Mouse (Mus musculus): ENCODE data around the gene Ech1. TPM values are rescaled to one million over a fixed set of nuclear protein-coding genes. Genes with fewer than 3 reads are reported as not detected.

The Ech1 gene
- 1,000 to 10,000 TPM; 1,832 to 1,909 TPM for total RNA-seq (2021)

DNA sequence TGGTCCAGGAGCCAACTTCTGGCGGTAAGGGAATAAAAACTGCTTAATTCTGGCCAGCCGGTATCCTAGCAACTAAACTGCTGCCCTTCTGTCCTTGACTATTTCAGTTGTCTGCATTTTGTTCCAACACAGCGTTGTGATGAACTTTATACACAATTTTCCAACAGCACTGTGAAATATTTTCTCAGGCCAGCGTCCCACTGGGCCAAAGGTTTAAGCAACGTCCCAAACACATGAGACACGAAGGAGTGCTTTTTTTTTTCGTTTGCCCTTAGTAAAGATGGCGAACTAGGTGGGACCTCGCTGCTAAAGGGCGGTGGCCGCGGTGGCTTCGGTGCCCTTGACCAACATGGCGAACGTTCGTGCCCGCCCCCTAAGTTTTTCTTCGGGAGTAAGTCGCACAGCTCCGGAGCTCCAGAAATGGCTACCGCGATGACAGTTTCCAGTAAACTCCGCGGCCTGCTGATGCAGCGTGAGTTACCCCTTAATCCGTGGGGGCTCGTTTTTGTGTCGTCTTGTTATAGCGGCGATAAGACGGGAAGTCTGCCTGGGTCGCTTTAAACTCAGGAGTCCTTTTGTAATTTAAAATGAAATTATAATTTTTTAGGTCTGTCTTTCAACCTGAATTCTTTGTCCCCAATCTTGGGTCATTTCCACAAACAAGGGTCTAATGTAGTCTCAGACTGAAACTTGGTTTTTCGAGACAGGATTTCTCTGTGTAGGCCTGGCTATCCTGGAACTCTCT is at the start of gene Ech1:
Ech1 (plus strand) TSS at position 277 of the 745 bp plus-strand sequence.
- intact Hi-C loops (cut with DNase I) = loop anchor here (2.0 kb wide), 1 partner anchor 16 kb away; the partner anchor contains the start of gene Hnrnpl
- DNase-seq = peak; percentile 91

DNA sequence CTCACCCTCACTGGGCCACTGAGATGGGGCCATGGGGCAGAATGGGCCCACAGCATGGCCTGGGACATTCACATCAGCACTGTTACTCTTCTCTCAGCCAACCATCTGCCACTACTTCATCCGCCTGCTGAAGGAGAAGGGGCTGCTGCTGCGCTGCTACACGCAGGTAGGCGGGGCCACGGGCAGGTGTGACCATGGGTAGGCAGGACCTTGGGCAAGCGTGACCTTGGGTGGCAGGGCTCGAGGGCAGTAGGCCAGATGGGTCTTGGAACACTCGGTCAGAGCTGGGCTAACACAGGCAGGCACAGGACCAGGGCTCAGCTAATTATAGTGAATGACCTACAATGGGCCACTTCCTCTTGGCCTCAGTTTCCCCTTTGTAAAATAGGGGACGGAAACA is 46.2 kb upstream of the Ech1 start:
- DNase-seq = no peak
- intact Hi-C loops (cut with DNase I) = no loop called here

DNA sequence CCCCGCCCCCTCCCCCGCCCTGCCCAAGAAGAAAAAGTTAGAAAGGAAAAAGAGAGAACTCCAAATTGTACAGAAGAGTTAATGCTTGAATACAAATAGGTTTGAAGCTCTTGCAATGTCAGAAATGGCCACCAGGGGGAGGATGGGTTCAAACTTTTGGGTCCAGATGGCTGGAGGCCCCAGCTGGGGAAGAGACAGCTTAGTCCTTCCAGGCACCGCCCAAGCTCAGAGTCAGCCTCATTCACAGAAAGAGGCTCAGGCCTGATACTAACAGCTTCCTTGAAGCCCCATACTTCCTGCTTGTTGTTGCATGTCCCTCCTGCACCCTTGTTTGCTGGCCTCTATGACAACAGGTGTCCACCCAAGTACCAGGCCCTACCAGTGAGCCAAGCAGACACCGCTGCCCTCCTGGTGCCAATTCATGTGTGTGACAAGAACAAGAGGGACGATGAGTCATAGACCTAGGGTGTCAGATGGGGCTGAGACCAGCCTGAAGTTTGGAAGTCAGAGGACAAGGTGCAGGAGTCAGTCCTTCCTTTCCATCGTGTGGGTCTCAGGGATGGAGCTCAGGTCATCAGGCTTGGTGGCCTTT is 44.9 kb upstream of the Ech1 start:
- peak; percentile 88 to 94 for DNase-seq
- intact Hi-C loops (cut with DNase I) = loop anchor here (1.0 to 5.0 kb wide), 3 partner anchors 87 to 258 kb away; no protein-coding TSS in a partner anchor

DNA sequence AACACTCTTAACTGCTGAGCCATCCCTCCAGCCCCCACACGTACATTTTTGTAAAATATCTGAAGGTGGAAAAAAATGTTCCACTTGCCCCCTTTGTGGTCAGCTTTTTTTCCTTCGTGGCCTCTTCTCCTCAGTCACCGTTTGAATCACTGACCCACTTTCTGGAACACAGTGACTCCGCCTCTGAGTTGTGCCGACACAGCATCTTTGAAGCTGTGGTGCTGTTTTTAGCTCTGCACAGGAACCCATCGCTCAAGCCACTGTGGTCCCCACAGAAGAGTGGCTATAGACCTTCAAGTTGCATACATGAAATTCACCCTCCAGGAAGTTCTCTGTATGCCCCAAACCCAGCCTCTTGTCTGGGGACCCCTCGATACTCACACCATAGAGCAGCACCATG is 44.2 kb upstream of the Ech1 start:
- intact Hi-C loops (cut with DNase I) = loop anchor here (1.0 to 5.0 kb wide), 3 partner anchors 86 to 257 kb away; no protein-coding TSS in a partner anchor
- DNase-seq = peak in 1 of 2 experiments; percentile 22

DNA sequence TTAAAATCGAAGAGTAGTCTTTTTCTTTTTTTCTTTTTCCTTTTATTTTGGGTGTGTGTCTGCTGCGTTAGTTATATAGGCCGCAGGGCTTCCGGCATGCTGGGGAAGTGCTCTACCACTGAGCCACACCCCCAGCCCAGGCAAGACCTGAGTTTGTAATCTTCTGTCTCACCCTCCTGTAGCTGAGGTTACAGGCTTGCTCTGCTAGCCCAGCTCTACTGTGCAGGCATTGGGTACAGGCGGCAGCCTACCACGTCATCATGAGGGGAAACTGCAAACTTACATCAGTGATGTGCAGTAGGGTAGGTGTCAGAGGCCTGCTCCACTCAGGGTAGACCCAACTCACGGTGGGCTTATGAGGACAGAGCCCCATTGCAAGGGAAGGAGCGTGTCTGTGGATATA is 43.8 kb upstream of the Ech1 start:
- intact Hi-C loops (cut with DNase I) = loop anchor here (5.0 kb wide), 1 partner anchor 191 kb away; no protein-coding TSS in a partner anchor

DNA sequence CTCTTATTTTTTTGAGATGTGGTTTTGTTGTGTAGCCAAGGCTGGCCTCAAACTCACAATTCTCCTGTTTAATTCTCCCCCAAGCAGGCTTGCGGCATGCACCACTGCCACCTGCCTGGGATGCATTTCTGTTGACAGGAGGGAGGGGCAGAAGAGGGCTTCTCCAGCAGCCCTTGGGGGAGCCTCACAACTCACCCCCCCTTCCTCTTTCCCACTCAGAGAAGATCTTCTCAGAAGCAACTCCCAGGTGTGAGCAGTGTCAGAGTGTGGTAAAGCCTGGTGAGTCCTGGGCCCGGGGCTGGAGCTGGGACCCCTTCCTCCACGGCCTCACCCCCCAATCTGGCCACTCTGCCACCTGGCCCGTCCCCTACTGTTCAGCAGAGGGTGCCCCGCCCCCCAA is 39.9 kb upstream of the Ech1 start:
- no peak for DNase-seq
- intact Hi-C loops (cut with DNase I) = no loop called here

More for the DNA sequence above, 43.8 kb upstream of the Ech1 start:
- no peak for DNase-seq

DNA sequence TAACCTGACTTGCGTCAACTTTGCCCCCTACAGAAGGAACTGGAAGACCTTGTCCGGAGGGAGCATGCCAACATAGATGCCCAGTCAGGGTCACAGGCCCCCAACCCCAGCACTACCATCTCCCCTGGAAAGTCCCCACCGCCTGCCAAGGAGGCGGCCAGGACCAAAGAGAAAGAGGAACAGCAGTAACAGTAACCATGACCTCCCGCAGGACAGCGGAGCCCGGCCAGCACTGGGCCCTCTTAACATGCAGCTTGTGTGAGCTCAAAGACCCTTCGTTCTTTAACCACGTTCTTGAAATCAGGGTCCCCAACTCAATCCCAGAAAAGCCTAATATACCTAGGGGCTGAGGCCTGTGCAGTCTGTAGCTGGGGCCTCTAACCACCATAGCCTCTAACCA is 37.1 kb upstream of the Ech1 start:
- DNase-seq = no peak
- intact Hi-C loops (cut with DNase I) = no loop called here

DNA sequence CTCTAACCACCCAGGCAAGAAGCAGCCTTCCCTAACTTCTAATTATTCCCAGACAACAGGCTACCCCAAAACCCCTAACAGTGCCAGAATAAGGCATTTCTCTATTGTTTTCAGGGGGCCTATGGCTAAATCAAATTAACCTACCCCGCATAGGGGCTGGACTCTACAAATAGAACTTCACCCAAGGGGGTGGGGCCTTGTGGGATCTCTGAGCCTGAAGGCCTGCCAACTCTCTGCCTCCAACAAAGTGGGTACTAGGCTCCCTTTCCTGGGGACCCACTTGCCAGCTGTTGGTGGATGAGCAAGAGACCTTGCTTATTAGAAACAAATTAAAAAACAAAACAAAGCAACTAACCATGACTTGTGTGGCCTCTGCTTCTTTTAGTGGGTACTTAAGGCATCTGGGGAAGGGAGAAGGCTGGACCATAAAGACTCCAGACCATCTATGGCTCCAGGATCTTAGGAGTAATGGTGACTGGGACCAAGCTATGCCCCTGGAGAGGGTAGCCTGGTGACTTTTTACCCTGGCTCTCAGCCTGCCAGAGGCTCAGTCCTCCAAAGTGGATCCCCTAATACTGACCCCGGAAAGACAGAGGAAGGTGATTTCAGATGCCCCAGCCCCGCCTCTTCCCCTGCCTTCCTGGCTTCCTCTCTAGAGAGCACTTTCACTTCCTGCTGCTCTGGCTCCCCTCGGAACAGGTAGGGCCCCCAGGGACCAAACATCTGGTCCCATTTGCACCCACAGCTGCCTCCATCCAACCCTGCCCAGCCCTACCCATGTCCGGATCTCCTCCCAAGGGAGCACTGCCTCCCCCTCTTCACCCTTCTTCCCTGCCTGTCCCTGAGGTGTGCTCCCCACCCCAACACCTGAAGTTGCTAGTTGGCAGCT is 36.5 kb upstream of the Ech1 start, which contains the start of gene Rinl:
Rinl (plus strand) TSS at position 663 of the 889 bp plus-strand sequence.
- intact Hi-C loops (cut with DNase I) = no loop called here
- no peak for DNase-seq

DNA sequence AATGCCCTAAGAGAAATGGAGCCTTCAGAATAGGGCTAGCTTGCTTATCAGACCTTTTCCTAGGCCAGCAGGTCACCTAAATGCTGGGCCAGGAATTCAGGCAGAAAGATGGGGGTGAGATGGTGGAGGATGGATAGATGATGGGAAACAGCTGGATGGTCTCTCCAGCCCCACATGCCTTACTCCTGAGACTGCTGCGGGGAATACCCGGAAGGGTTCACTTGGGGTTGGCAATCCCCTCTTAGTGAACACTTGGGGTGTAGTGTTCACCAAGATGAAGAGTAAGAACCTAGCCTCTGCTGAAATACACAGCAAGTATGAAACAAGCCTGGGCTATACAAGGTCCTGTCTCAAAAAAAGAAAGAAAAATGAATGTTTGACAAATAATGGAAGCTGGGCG is 35.8 kb upstream of the Ech1 start:
- intact Hi-C loops (cut with DNase I) = no loop called here
- no peak for DNase-seq

DNA sequence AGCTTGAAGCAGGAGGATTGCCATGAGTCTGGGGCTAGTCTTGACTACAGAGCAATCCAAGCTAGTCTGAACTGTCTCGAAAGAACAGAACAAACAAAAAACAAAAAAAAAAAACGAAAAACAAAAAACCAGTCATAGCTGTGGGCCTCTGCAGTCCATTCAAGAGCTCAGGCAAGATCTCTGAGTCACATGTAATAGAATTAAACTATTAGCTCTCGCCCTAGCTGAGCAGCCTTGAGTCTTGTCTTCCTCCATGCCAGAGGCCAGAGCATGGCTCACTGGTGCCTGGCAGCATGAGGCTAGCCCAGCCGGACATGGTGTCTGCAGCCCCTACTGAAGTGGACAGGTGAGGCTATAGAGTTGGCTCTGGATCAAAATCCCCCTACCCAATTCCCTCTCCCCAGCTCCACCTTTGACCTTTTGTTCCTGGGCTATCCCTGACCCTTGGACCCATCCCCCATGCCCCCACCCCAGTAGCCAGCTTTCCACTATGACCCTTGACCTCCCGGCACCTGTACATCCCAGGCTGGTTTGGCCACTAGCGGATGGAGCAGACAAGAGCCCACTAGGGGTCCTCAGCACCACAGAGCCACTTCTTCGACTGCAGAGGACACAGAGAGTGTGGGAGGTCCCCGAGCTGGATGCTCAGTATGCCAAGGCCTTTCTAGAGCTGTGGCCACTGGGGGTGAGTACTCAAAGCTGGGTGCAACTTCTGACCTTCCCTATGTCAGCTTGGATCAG is 34.8 kb upstream of the Ech1 start:
- intact Hi-C loops (cut with DNase I) = loop anchor here (10.0 kb wide), 1 partner anchor 445 kb away; the partner anchor contains the start of genes Kcnk6 and Yif1b
- DNase-seq = no peak

DNA sequence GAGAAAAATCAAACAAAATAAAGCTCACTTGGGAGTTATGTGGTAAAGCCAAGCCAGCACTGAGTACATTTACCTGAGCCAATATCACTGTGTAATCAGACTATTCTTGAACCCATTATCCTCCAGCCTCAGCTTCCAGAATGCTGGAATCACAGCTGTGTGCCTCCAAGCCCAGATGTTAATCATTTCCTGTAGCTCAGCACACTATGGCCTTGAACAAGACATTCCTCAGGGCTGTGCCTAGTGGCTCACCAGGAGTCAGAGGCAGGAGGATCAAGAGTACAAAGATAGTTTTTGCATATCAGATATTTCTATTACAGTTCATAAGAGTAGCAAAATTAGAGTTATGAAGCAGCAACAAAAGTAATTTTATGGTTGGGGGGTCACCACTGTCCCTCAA is 33.3 kb upstream of the Ech1 start:
- no peak for DNase-seq
- intact Hi-C loops (cut with DNase I) = loop anchor here (10.0 kb wide), 1 partner anchor 443 kb away; the partner anchor contains the start of genes Kcnk6 and Yif1b

DNA sequence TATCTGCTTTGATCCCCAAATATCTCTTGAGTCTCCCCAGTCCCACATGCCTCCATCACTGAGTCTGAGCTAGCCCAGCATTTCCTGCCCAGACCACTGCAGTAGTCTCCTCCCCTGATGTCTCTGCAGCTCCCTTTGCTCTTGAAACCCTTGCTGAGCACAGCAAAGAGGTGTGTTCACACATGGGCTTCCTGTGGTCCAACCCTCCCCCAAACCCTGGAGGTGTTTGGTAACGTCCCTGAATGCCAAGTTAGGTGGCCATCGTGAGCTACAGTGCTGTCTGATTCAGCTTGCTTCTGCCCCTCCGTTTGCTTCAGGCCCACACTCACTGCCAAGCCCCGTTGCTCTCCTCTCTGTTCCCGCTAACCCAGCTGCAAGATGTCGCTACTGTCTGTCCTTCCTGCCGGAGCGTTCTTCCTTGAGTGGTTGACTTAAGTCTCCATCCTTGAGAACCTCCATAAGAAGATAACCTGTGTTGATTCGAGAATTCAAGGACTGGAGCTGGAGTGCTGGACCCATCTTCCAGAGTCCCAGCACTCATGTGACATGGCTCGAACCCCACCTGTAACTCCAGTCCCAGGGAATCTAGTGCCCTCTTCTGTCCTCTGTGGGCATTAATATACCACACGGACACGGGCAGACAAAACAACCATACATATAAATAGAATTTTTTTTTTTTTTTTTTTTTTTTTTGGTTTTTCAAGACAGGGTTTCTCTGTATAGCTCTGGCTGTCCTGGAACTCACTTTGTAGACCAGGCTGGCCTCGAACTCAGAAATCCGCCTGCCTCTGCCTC is 32.4 kb upstream of the Ech1 start:
- no peak for DNase-seq
- intact Hi-C loops (cut with DNase I) = loop anchor here (10.0 kb wide), 1 partner anchor 442 kb away; the partner anchor contains the start of genes Kcnk6 and Yif1b

DNA sequence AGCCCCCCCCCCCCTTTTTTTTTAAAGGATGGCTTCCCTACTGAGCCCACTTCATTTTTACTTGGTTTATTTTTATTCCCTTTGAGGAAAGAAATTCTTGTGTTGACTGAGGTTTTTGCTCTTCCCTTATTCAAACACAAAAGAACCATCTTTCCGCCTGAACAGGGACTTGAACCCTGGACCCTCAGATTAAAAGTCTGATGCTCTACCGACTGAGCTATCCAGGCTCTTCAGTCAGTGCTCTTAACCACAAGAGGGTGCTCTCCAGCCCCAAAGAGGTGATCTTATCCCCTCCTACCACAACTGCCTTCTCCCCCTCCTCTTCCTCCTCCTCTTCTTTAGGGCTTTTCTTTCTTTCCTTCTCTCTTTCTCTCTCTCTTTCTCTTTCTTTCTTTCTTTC is 31.2 kb upstream of the Ech1 start:
- DNase-seq = peak in 1 of 2 experiments; percentile 27

DNA sequence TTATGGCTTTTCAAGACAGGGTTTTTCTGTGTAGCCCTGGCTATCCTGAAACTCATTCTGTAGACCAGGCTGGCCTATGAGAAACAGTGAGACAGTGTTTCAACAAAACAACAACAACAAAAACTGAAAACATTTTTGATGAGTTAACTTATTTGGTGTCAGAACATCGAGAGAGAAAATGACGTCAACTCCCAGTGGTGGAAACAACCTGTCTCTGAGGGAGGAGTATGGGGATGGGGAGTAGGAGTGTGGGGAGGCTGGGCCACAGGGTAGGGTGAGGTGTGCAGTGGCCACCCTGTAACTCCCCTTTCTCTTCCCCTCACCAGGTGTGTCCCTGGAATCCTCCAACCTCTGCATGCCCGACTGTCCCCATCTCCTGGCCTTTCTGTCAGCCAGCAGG is 30.5 kb upstream of the Ech1 start:
- intact Hi-C loops (cut with DNase I) = loop anchor here (10.0 kb wide), 1 partner anchor 440 kb away; the partner anchor contains the start of genes Kcnk6 and Yif1b
- DNase-seq = no peak

More for the DNA sequence above, 31.2 kb upstream of the Ech1 start:
- intact Hi-C loops (cut with DNase I) = loop anchor here (10.0 kb wide), 1 partner anchor 441 kb away; the partner anchor contains the start of genes Kcnk6 and Yif1b

DNA sequence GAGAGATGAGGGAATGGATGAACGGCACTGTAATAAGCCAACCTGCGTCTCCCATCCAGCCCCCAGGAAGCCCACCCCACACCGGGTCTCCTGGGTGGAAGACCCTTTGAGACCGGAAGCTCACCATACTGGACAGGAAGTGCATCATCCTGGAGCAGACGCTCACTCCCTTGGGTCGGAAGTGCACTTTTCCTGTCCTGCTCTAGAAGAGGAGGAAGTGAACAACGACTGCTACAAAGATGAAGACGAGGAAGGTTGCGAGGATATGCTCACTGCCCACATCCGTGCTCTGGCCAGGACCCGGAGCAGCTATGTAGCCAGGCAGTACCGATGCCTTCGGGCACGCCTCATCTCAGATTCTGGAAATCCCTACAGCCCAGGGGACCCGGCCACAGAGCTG is 29.2 kb upstream of the Ech1 start:
- intact Hi-C loops (cut with DNase I) = loop anchor here (1.0 to 10.0 kb wide), 4 partner anchors 27 to 439 kb away; partner anchors contain the start of genes Actn4, Kcnk6 and Yif1b

DNA sequence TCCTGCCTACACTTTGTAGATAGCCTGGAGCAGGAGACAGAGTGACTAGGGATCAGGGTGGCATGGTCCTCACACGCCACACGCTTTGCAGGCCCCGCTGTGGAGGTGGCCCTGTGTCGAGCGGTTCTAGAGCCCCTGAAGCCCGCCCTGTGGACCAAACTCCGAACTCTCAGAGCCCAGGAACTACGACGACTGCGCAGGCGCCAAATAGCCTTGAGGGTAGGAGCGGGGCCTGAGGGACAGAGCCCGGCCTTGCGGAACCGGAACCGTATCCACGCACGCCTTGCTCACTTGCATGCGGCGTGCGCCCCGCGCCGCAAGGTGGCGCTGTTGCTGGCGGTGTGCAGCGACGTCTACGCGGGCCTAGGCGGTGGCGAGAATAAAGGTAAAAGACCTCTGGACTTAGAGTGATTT is 28.4 kb upstream of the Ech1 start:
- DNase-seq = peak; percentile 88 to 90
- intact Hi-C loops (cut with DNase I) = loop anchor here (1.0 to 10.0 kb wide), 4 partner anchors 26 to 438 kb away; partner anchors contain the start of genes Actn4, Kcnk6 and Yif1b

More for the DNA sequence above, 29.2 kb upstream of the Ech1 start:
- DNase-seq = peak in 1 of 2 experiments; percentile 44

DNA sequence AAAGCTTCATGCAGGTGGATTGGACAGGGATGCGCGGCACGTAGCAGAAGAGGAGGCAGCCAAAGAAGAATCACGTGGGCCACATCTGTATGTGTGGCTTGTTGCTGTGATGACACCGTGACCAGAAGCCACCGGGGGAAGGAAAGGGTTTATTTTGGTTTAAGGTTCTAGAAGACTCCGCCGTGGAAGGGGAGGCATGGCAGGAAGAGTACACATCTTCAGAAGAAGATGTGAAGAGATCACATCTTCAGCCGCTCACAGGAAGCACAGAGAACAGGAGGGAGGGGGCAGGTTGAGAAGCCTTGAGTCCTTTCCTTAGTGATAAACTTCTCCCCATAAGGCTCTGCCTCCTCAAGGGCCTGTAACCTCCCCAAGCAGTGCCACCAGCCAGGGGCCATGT is 25.0 kb upstream of the Ech1 start:
- intact Hi-C loops (cut with DNase I) = loop anchor here (5.0 to 10.0 kb wide), 2 partner anchors 162 to 435 kb away; partner anchors contain the start of genes Actn4, Kcnk6 and Yif1b
- no peak for DNase-seq

DNA sequence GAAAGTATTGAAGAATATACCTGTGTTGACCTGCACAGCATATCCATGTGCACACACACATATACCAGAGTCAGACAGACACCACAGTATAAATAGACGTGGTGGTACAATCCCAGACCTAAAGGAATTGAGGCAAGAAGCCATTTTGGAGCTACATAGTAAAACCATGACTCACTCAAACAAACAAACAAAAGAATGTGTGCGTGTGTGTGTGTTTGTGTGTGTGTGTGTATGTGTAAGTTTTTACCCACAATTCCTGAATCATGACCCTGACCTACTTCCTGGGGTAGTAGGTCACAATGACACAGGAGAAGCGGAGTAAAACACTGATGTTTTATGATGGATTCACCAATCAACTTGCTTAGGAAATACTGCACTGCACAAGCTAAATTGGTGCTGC is 23.6 kb upstream of the Ech1 start:
- intact Hi-C loops (cut with DNase I) = no loop called here

More for the DNA sequence above, 23.6 kb upstream of the Ech1 start:
- no peak for DNase-seq
